Mouse (Mus musculus): ENCODE results near the gene Gdpd3.
"Not testable (repeated sequence)": the region's sequence is repeated elsewhere in the genome, so short reads cannot be mapped to it uniquely, and the experiment has no call there.

GRCm38 (mm10) chr7:126779101-126779500, 13.0 kb downstream of the Gdpd3 start:
- TF ChIP-seq EP300, CTCF (IDR thresholded peaks at IDR 0.05; ENCODE audit: low read depth): not testable (repeated sequence)
